Mouse (Mus musculus): ENCODE results near the gene Vmn1r22. TPM values are rescaled to one million over a fixed set of nuclear protein-coding genes. Genes with fewer than 3 reads are reported as not detected.

The Vmn1r22 gene
- not detected in 2 replicates for polyA plus RNA-seq (2012; rRNA removed)

GRCm38 (mm10) chr6:57907928-57908327 lies at the start of gene Vmn1r22:
Gene Vmn1r22 (minus strand): TSS chr6:57908028.

GRCm38 (mm10) chr6:57926738-57927137 lies 18.9 kb upstream of the Vmn1r22 start, which contains the start of gene Vmn1r23:
Gene Vmn1r23 (minus strand): TSS chr6:57926838.

GRCm38 (mm10) chr6:57850286-57850685 lies 57.5 kb downstream of the Vmn1r22 start, which contains the start of gene Vmn1r21:
Gene Vmn1r21 (minus strand): TSS chr6:57850343.

Other genes starting within 250 kb of the Vmn1r22 start
- 9.2 and 10.2 TPM in 2 replicates for gene Pyurf, start 215.9 kb downstream of the Vmn1r22 start, polyA plus RNA-seq (2012; rRNA removed)
- gene Lancl2, start 205.5 kb downstream of the Vmn1r22 start, polyA plus RNA-seq (2012; rRNA removed) = 4.5 and 4.6 TPM in 2 replicates
- 19.5 and 21.8 TPM in 2 replicates for gene Vopp1, start 82.9 kb downstream of the Vmn1r22 start, polyA plus RNA-seq (2012; rRNA removed)
- gene Vmn1r21, start 57.7 kb downstream of the Vmn1r22 start, polyA plus RNA-seq (2012; rRNA removed) = not detected in 2 replicates
- not detected in 2 replicates for gene Vmn1r23, start 18.8 kb upstream of the Vmn1r22 start, polyA plus RNA-seq (2012; rRNA removed)
- not detected in 2 replicates for gene Vmn1r24, start 53.5 kb upstream of the Vmn1r22 start, polyA plus RNA-seq (2012; rRNA removed)
- not detected in 2 replicates for gene Vmn1r25, start 72.8 kb upstream of the Vmn1r22 start, polyA plus RNA-seq (2012; rRNA removed)
- gene Vmn1r26, start 107.1 kb upstream of the Vmn1r22 start, polyA plus RNA-seq (2012; rRNA removed) = not detected in 2 replicates